Mouse (Mus musculus) lung, embryonic 14.5 days (tissue): Measurements from ENCODE around the gene Pcsk6. TPM values are rescaled to one million over a fixed set of nuclear protein-coding genes. Genes with fewer than 3 reads are reported as not detected.
"Not testable (repeated sequence)": the region's sequence is repeated elsewhere in the genome, so short reads cannot be mapped to it uniquely, and the experiment has no call there.

ENCODE experiments used
- ATAC-seq: fragments of 200-750 bp; cut with Nextera tagmentation; 2 replicates; pipeline ENCODE4 v1.8.0; 2017; ENCODE audit warnings: mild to moderate bottlenecking, moderate TSS enrichment, moderate library complexity; ENCODE audit not compliant: insufficient read depth
- DNase-seq: peaks from one replicate; pipeline ENCODE4 v3.0.0-alpha.2; 2015
- H3K27ac ChIP-seq: fragments of 300-500 bp; sonication (generic); 2 replicates; pipeline ENCODE4 v1.5.1; 2014; ENCODE audit warnings: low read depth, mild to moderate bottlenecking, moderate library complexity
- H3K27me3 ChIP-seq: fragments of 300-500 bp; sonication (generic); 2 replicates; pipeline ENCODE4 v1.6.1; 2014; ENCODE audit warnings: low read length, control low read depth; ENCODE audit not compliant: insufficient read depth
- H3K36me3 ChIP-seq: fragments of 300-500 bp; sonication (generic); 2 replicates; pipeline ENCODE4 v1.6.1; 2014; ENCODE audit warnings: control low read depth; ENCODE audit not compliant: insufficient read depth
- H3K4me1 ChIP-seq: fragments of 300-500 bp; sonication (generic); 2 replicates; pipeline ENCODE4 v1.6.1; 2014; ENCODE audit warnings: antibody characterized with exemption, control low read depth; ENCODE audit not compliant: insufficient read depth
- H3K4me2 ChIP-seq: fragments of 300-500 bp; sonication (generic); 2 replicates; pipeline ENCODE4 v1.6.1; 2014; ENCODE audit warnings: mild to moderate bottlenecking
- H3K4me3 ChIP-seq: fragments of 300-500 bp; sonication (generic); 2 replicates; pipeline ENCODE4 v1.5.1; 2014; ENCODE audit warnings: low read depth, low read length
- H3K9ac ChIP-seq: fragments of 300-500 bp; sonication (generic); 2 replicates; pipeline ENCODE4 v1.6.1; 2014
- H3K9me3 ChIP-seq: fragments of 300-500 bp; sonication (generic); 2 replicates; pipeline ENCODE4 v1.6.1; 2016; ENCODE audit warnings: low read depth, low read length, control low read depth
- CTCF ChIP-seq: IDR thresholded peaks from 2 replicates; pipeline ENCODE4 v1.5.1; 2016; ENCODE audit warnings: antibody characterized with exemption, low read depth
- WGBS: fragments of 180-500 bp; shearing (Covaris S2); extraction: QIAGEN DNeasy Blood & Tissue Kit; methylation state at CpG from one replicate; pipeline ENCODE4 v1.1.7; 2014; 5-methylcytosine and 5-hydroxymethylcytosine counted together
- polyA plus RNA-seq: library from polyadenylated mRNA; unstranded; fragments of >200 nt; fragmentation: Nextera tagmentation; extraction: Ambion mirVana; gene quantifications from 2 replicates; pipeline ENCODE4 v1.2.1, GENCODE M21; 2014

The Pcsk6 gene
- polyA plus RNA-seq, 1 experiment from 2014 or later, result 9.2 TPM

DNA sequence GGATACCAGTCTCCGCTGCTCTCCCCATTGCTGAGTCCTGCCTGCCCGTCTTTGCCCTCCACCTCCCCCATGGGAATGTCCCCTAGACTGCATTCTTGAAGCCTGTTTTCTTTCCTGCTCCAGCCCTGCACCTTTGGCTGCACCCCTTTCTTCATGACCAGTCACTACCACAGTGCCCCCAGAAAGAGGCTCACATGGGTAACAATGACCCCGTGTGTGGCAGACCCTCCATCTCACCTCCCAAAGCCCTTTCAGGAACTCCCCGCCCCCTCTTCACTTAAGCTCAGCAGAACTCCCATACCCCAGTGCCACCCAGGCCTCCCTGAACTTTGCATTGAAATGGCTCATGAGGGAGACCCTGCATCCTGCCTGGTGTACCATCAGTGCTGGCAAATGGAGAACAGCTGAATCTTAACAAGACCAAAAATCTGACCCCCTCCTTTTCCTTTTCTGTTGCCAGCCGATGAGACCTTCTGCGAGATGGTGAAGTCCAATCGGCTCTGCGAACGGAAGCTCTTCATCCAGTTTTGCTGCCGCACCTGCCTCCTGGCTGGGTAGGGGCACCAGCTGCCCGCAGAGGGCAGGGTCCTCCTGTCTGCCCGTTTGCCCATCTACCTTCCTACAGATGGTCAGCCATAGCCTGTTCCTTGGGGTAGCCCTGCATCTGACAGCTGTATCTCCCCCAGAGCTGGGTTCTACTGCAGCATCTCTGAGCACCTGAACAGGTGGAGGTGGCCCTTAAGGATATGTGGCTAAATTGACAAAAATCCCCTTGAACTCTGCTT lies 187.1 kb downstream of the Pcsk6 start:
- Histone ChIP-seq H3K4me2 (no peak overlapping the region), H3K9ac (no peak overlapping the region), H3K27ac (no peak overlapping the region), H3K9me3 (no peaks in the 10 kb centered on the region), H3K4me3 (no peak overlapping the region), H3K4me1 (no peaks in the 10 kb centered on the region), H3K36me3 (no peaks in the 10 kb centered on the region), H3K27me3 (no peaks in the 10 kb centered on the region)
- ATAC-seq (no peak), DNase-seq (no peak)
- WGBS, result 78% methylated on average over 12 of the region's 12 CpGs
- no peak for TF ChIP-seq CTCF

DNA sequence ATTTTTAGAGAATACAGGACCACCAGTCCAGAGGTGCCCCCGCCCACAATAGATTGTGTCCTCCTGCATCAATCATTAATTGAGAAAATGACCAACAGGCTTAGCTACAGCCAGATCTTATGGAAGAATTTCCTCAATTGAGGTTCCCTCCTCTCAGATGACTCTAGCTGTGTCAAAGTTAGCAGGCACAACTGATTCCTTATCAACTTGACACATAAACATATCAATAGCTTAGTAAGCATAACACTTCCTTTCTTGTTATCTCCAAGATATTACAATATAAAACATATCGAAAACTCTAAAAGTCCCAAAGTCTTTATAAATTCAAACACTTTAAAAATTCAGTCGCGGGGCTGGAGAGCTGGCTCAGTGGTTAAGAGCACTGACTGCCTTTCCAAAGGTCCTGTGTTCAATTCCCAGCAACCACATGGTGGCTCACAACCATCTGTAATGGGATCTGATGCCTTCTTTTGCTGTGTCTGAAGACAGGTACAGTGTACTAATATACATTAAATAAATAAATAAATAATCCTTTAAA lies 192.5 kb downstream of the Pcsk6 start:
- no peaks in the 10 kb centered on the region for H3K27me3 ChIP-seq
- no peaks in the 10 kb centered on the region for H3K4me1 ChIP-seq
- no peak for TF ChIP-seq CTCF
- no peak overlapping the region for H3K4me2 ChIP-seq
- DNase-seq, result no peak
- no peaks in the 10 kb centered on the region for H3K36me3 ChIP-seq
- no peak overlapping the region for H3K27ac ChIP-seq
- no peak for ATAC-seq
- no peak overlapping the region for H3K9ac ChIP-seq
- H3K4me3 ChIP-seq, result no peak overlapping the region
- no peaks in the 10 kb centered on the region for H3K9me3 ChIP-seq
- 74% methylated on average over 4 of the region's 4 CpGs for WGBS

- not testable (repeated sequence) for H3K36me3 ChIP-seq, H3K4me1 ChIP-seq, H3K9me3 ChIP-seq, H3K9ac ChIP-seq, ATAC-seq, H3K4me2 ChIP-seq, H3K27ac ChIP-seq, H3K27me3 ChIP-seq, H3K4me3 ChIP-seq
- DNase-seq, result peak; percentile 80
- WGBS, result 5% methylated on average over 2 of the region's 2 CpGs
- peak; percentile 75 for TF ChIP-seq CTCF
Measured at GRCm38 (mm10) chr7:66055356-66055755, 193.8 kb downstream of the Pcsk6 start.

DNA sequence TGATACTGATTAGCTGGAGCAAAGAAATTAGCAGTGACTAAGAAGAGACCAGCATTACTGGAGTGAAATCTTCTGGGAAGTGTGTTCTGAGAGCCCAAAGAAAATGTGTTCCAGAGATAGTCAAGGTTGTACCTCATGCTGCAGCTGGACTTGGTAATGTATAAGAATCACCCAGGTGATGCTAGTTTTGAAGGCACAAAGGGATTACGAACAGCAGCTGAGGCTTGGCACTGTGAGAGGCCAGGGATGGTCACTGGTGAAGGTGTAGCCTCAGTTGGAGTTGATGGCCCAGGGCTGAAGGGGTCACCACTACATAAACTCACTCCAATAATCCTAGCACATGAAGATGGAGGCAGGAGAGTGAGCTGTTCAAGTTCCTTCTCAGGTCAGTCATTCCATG lies 197.2 kb downstream of the Pcsk6 start, which contains the start of gene Snrpa1:
Snrpa1 (plus strand) TSS at position 301 of the 400 bp plus-strand sequence.
- no peaks in the 10 kb centered on the region for H3K27me3 ChIP-seq
- 71% methylated on average over 1 of the region's 1 CpGs for whole genome bisulfite sequencing
- ATAC-seq, result no peak

DNA sequence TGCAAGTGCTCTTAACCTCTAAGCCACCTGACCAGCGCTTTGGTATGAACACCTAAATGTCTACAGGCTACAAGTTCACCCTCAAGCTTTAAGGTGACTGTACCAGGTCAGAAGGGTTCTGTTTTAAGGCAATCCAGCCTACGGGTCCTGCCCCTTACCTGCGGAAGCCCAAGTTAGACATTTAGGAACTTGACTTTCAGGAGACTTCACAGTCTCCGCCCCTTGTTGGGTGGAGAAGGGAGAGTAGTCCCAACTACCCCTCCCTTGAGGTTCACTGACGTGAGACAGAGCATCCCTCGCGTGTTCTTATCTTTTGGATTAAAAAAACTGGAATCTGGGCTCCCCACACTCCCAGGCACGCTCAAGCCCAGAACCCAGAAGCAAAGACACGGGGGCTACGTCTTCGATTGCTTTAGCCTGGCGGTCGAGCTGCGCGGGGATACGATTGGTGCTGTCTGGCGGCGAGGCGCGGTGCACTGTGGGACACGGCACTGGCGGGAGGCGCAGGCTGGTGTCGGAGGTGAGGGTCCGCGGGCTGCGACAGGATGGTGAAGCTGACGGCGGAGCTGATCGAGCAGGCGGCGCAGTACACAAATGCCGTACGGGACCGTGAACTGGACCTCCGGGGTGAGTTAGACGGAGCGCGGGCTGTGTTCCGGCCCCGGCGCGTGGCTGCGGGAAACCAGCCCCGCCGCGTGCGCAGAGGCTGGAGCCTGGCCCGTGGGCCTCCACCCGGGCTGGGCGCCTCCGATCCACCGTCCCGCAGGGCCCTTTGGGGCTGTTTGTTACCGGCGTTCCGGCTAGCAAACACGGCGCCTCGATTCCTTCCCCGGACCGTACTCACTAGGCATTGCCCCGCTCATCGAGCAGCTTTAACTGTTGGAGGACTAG lies 198.8 kb downstream of the Pcsk6 start:
- WGBS, result under 1% methylated on average over 64 of the region's 64 CpGs
- Histone ChIP-seq H3K27ac (peak overlapping the region; percentile 75), H3K4me2 (peak overlapping the region; percentile 94), H3K9me3 (no peaks in the 10 kb centered on the region), H3K4me1 (peaks cover 3% of the 10 kb centered on the region; the same call in 1 of the 2 replicates), H3K4me3 (peak overlapping the region; percentile 92), H3K36me3 (peaks cover 30% of the 10 kb centered on the region), H3K27me3 (no peaks in the 10 kb centered on the region), H3K9ac (peak overlapping the region; percentile 96)
- peak; percentile 97 for ATAC-seq
- peak; percentile 26; the same call in 1 of the 2 replicates for TF ChIP-seq CTCF
- peak; percentile 94 for DNase-seq

More for the DNA sequence above, 197.2 kb downstream of the Pcsk6 start, which contains the start of gene Snrpa1:
- H3K27ac ChIP-seq, result no peak within 1 kb of the TSS
- H3K4me3 ChIP-seq, result peak within 1 kb of the TSS; percentile 92
- H3K9me3 ChIP-seq, result no peaks in the 10 kb centered on the region
- no peak for DNase-seq
- no peak for TF ChIP-seq CTCF
- peaks cover 16% of the 10 kb centered on the region for H3K36me3 ChIP-seq
- peaks cover 3% of the 10 kb centered on the region; the same call in 1 of the 2 replicates for H3K4me1 ChIP-seq
- peak within 1 kb of the TSS; percentile 94 for H3K4me2 ChIP-seq
- peak within 1 kb of the TSS; percentile 96; the same call in 1 of the 2 replicates for H3K9ac ChIP-seq

- Histone ChIP-seq H3K27ac (peak overlapping the region; percentile 75; the same call in 1 of the 2 replicates), H3K36me3 (peaks cover 36% of the 10 kb centered on the region), H3K4me1 (peaks cover 3% of the 10 kb centered on the region; the same call in 1 of the 2 replicates), H3K4me3 (peak overlapping the region; percentile 92), H3K9me3 (no peaks in the 10 kb centered on the region), H3K9ac (peak overlapping the region; percentile 96), H3K27me3 (no peaks in the 10 kb centered on the region), H3K4me2 (peak overlapping the region; percentile 94)
- ATAC-seq (no peak), DNase-seq (peak; percentile 10)
- TF ChIP-seq CTCF, result no peak
- 2% methylated on average over 14 of the region's 14 CpGs for WGBS
Measured at GRCm38 (mm10) chr7:66061057-66061456, 199.5 kb downstream of the Pcsk6 start.
